Mouse (Mus musculus) adrenal gland, adult 2 months (tissue): Measurements from ENCODE around the gene Slit2. TPM values are rescaled to one million over a fixed set of nuclear protein-coding genes. Genes with fewer than 3 reads are reported as not detected.

Experiments used
- DNase-seq: peaks from one replicate; pipeline ENCODE4 v3.0.0; 2021
- polyA plus RNA-seq: library from polyadenylated mRNA; depleted of rRNA; stranded (reverse); fragments of >200 nt; gene quantifications from 2 replicates; pipeline ENCODE4 v1.2.3, GENCODE M21; 2012
- total RNA-seq, 2 experiments: library from RNA; stranded (reverse); gene quantifications; 2 replicates each; pipeline ENCODE4 v1.2.3; 2021

The Slit2 gene
- total and polyA plus RNA-seq, 3 experiments: 7.0 to 26.2 (median 7.8) TPM

DNA sequence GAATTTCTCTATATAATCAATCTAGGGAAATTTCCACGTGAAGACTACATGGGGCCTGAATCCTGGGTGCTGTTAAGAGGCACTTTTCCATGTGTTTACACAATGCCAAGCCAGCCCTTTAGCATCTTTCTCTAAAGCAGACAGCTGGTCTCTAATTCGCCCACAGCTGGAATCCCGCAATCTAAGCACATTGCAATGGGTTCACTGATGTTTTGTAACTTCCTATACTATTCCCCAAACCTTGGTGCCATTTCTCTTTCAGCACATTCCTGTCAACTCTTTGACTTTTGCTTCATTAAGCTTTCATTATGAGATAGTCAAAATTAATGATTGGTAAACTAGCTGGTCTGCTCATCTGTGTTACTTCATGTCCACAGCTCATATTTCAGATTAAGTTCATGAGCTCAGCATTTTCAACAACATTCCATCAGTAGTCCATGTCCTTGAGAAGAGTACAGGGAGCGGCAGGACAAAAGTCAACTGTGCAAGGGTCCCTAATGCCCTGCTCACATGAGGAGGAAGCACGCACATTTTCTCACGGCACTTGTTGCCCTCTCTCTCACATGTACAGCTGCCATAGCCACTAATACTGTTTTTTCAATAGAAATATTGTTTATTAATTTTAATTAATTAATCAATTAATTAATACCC is 247.6 kb downstream of the Slit2 start:
- no peak for DNase-seq

DNA sequence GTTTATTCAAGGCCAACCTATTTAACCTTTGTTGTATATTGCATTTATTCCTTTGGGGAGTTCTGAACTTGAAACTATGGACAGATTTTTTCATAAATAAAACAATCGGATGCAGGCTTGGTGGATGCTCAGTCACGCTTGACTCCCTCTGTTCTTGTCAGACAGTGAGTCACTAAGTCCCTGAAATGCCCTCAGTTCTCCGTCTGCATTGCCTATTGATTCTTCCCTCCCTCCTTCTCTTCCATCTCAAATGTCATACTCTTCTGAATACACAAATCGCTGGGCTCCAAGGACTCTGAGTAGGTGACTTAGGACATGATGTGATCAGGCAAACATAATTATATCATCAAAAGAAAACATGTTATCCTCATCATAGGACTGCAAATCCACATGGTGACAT is 251.8 kb downstream of the Slit2 start:
- DNase-seq: no peak

GRCm38 (mm10) chr5:48235270-48235669 is 252.3 kb downstream of the Slit2 start:
- DNase-seq: no peak

- DNase-seq: peak; percentile 30
These were observed 257.8 kb downstream of the Slit2 start for GRCm38 (mm10) chr5:48240751-48241150.

- DNase-seq: no peak
These were observed 265.4 kb downstream of the Slit2 start for GRCm38 (mm10) chr5:48248327-48248726.

DNA sequence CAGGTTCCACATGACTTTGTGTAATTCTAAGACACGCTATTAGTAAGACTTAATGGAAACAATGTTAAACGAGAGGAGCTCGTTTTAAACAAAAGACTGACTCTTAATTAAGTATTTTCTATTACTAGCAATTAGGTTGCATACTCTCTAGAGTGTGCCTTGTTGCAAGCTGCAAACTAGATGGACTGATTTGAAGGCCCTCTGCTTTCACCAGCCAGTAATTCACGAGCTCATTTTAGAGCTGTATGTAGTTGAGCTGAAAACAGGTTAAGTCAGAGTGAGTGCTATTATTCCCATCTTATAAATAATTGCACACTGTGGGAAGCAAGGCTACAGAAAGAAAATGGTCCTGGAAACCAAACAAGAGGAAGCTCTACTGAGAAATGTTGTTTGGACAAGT is 294.6 kb downstream of the Slit2 start:
- no peak for DNase-seq

- no peak for DNase-seq
These were observed 318.2 kb downstream of the Slit2 start for GRCm38 (mm10) chr5:48301186-48301585.

DNA sequence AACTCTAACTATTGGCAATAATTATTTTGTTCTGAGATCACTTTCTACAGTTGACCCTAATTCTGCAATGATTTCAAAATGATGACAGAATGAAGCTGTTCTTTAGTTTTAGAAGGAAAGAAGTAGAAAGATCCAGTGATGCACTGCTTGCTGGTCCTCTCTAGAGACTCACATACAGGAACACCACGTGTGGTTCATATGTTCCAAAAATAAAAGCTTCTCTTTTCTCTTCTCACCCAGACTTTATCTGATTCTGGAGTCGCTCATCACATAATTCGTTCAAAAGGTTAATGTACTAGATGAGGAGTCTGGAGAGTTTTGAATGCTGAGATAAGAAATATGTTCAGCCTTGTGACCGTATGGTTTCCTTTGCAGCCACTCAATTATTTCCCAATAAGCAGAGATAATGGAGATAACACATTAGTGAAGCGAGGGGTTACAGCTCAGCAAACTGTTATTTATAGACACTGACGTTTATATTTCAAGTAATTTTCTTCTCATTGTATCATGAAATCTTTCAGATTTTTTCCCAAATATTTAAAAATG is 332.2 kb downstream of the Slit2 start:
- DNase-seq: no peak

GRCm38 (mm10) chr5:48320597-48320996 is 337.7 kb downstream of the Slit2 start:
- no peak for DNase-seq

DNA sequence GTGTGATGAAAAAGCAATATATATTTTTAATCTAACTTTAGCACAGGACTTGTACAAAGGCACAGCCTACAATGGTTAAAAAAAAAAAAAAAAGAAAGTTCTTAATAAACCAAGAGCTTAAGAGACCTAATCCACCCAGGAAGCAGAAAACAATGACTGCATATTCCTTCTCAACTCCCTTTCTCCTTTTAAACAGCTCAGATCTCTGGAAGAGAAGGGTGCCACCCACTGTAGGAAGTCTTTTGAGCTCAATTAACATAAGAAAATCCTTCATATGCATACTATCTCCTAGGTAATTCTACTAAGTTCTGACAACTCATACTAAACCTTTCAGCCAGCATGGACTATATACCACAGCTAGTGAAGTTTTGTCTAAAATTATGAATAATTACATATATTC is 343.3 kb downstream of the Slit2 start:
- DNase-seq: no peak

- no peak for DNase-seq
These were observed 344.7 kb downstream of the Slit2 start, which contains the start of gene 5730480H06Rik for GRCm38 (mm10) chr5:48327652-48328051. Gene 5730480H06Rik, plus strand, starts transcription at chr5:48327952.

DNA sequence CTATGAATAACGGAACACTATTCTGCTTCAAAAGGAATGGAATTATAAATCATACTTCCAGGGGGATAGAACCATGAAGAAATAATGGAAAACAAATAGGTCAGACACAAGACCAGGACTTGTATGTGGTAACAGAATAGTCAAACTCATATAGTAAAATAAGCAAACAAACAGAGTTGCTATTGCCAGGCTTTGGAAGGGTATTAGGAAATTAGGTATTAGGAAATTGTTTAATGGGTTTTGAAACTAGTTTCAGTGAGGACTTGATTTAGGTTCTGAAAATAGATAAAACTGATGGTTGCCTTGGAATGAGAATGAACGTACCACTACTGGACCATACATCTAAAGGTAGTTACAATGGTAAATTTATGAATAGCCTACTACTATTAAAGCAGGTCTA is 346.8 kb downstream of the Slit2 start:
- no peak for DNase-seq

- no peak for DNase-seq
These were observed 347.9 kb downstream of the Slit2 start for GRCm38 (mm10) chr5:48330817-48331216.

DNA sequence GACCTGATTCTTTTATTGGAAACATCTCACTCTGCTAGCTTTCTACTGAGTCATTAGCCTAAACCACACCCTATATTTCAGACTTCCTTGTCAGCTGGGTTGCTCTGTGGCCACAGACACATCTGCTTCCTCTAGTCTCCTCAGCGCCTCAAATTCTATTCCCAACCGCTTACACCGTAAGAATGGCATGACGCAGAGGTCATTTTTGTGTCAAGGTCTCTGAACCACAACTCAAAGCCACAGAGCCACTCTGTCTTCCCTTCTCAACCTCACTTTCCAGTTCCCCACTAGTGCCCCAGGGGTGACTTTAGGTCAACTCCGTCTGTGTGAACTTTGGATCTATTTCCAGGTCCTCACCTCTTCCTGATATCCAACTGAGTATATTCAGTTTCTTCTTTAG is 348.5 kb downstream of the Slit2 start:
- DNase-seq: peak; percentile 45

GRCm38 (mm10) chr5:48333407-48333806 is 350.5 kb downstream of the Slit2 start:
- DNase-seq: no peak

DNA sequence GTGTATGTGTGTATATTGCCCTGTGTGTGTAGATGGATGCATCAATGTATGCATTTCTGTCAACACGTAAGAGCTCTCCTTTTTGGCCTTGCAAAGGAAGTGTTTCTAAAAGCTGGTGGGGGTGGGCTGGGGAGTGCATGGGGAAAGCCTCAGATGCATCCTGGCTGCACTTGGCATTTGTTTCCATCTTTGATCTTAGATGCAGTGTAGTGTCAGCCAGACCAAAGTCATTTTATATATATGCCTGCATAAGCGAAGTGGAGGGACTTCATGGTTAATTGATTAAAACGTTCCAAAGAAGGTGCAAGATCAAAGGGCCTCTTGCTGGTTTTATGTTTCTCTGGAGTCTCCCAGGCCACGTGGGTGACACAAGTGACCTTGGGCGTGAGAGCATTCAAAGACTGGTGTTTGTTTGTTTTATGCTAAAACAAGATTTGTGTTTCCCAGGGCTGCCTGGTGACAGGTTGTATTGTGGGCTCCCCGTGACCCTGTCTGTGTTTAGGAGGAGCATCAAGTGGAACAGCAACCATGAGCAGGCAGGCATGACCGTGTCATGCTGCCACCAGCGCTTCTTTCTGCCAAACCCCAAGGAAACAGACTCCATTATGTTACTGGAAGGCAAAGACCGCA is 351.1 kb downstream of the Slit2 start:
- peak; percentile 30 for DNase-seq

DNA sequence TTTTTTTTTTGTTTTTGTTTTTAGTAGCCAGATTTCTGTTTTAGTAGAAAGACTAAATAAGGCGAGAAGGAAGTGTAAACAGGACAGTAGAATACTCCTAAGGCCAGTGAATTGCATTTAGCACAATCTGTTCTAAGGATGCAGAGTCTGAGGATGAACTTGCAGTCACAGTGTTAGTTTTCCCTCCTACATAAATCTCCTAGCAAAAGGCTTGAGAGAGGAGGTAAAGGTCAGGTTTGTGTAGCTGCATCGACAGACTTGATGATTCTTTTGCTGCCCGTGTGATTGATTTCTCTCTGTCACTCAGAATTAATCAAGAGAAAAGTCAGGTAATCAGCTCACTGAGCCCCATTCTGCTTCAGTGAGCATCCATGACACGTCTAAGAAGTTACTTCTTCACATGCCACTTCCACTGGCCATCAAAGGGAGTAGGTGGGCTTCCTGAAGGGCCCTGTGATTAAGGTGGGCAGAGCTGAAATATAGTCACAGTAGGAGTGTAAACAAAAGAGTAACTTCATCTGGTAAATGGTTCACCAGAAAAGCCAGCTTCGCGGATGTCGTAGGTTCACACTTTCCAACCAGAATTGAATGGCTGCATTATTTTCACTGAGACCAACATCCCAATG is 358.0 kb downstream of the Slit2 start:
- DNase-seq: no peak

GRCm38 (mm10) chr5:48345095-48345982 is 362.4 kb downstream of the Slit2 start:
- no peak for DNase-seq

DNA sequence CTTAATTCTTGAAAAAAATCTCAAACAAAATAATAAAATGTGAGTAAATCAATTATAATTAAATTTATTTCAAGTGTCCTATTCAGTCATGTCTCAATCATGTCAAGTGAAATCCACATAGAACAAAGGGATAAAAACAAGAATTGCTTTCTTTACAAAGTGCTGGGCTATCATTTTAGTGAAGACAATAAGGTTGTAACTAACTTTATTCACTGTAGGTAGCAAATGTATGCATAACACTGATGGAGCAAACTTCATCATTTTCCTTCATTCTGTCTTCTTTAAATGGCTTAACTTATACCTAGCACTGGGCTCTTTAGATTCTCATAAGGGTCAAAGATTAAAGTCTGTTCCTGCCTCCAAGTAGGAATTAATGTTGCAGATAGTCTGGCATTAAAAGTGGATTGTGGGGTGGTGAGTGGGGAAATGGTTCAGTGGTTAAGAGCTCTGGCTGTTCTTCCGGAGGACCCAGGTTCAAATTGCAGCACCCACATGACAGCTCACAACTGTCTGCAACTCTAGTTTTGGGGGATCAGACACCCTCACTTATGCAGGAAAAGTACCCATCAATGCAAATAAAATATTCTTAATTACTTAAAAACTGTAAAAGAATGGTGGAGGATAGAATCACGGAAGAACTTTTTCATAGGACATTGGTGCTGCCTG is 363.2 kb downstream of the Slit2 start:
- no peak for DNase-seq

GRCm38 (mm10) chr5:48349309-48349708 is 366.4 kb downstream of the Slit2 start:
- no peak for DNase-seq
